Mouse (Mus musculus) megakaryocyte, embryonic 14.5 days (primary cell): ENCODE measurements around the gene Dalrd3. TPM values are rescaled to one million over a fixed set of nuclear protein-coding genes. Genes with fewer than 3 reads are reported as not detected.

Experiments used
- H3K27me3 ChIP-seq: replicated peaks from 2 replicates; pipeline ENCODE3; 2012; ENCODE audit warnings: inconsistent platforms
- H3K36me3 ChIP-seq: replicated peaks from 2 replicates; pipeline ENCODE3; 2012; ENCODE audit warnings: low read length, inconsistent platforms, mixed read lengths
- H3K4me1 ChIP-seq: 2 replicates; pipeline ENCODE4 v1.6.1; 2012; ENCODE audit warnings: inconsistent platforms
- H3K4me3 ChIP-seq: replicated peaks from 2 replicates; pipeline ENCODE3; 2012; ENCODE audit warnings: moderate library complexity, mild to moderate bottlenecking, inconsistent platforms
- H3K9me3 ChIP-seq: 2 replicates; pipeline ENCODE4 v1.6.1; 2012; ENCODE audit warnings: inconsistent platforms
- FLI1 ChIP-seq: IDR thresholded peaks from 2 replicates; pipeline ENCODE4 v1.6.1; 2012; ENCODE audit warnings: low read length, inconsistent platforms, mixed read lengths
- GATA1 ChIP-seq: IDR thresholded peaks from 3 replicates; pipeline ENCODE4 v1.6.1; 2012; ENCODE audit warnings: mixed read lengths, low read length, inconsistent platforms, borderline replicate concordance
- polyA plus RNA-seq: library from polyadenylated mRNA; stranded (reverse); fragments of >175 nt; gene quantifications from 2 replicates; pipeline ENCODE4 v1.2.3, GENCODE M21; 2012; ENCODE audit warnings: low replicate concordance; ENCODE audit not compliant: insufficient read depth

Gene Dalrd3
- polyA plus RNA-seq, 1 experiment: 65.8 TPM

DNA sequence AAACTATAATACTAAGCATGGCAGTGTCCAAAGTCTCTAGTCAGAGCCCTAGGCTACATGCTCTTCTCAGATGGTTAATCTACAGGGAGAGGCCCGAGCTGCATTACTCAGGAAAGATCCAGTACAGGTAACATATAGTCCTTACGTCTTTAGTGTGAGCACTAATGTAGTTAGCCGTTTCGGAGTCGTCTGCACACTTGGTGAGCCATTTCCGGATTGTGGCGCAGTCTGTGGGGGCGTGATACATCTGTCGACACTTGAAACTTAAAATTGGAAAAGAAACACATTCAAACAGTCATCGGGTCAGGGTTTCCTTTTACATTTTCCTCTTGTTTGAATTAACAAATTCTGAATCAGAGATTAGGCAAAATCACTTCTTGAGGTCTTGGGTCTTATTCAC, 41.8 kb downstream of the Dalrd3 start:
- TF ChIP-seq FLI1: no peak
- TF ChIP-seq GATA1: no peak
- Histone ChIP-seq H3K27me3 (no peaks in the 10 kb centered on the region), H3K4me3 (no peak overlapping the region), H3K4me1 (peaks cover 9% of the 10 kb centered on the region), H3K36me3 (peaks cover 99% of the 10 kb centered on the region), H3K9me3 (no peaks in the 10 kb centered on the region)

DNA sequence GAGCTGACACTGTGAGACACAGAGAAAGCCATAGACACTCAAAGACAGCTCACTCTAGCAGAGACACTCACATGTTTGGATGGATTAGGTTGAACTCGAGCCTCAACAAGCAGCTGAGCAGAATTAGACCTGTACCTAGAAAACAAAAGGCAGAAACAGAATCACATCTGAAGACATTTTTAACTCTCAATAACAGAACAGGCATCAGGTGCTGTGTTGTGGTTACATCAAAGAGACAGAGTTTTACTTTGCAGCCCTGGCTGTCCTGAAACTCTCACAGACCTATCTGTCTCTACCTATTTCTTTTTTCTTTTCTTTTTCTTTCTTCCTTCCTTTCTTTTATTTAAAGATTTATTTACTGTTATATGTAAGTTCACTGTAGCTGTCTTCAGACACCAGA, 47.6 kb downstream of the Dalrd3 start:
- Histone ChIP-seq H3K4me3 (no peak overlapping the region), H3K9me3 (no peaks in the 10 kb centered on the region), H3K4me1 (peaks cover 16% of the 10 kb centered on the region; the same call in 1 of the 2 replicates), H3K27me3 (no peaks in the 10 kb centered on the region), H3K36me3 (peaks cover 98% of the 10 kb centered on the region)
- TF ChIP-seq FLI1 (no peak), GATA1 (no peak)

Other genes with a start within 250 kb of the Dalrd3 start
- 49.9 and 236 TPM in 2 replicates for gene Gpx1, start 231.0 kb upstream of the Dalrd3 start, polyA plus RNA-seq
- 63.2 and 114 TPM in 2 replicates for gene Usp4, start 222.0 kb upstream of the Dalrd3 start, polyA plus RNA-seq
- 0.30 TPM in 1 of 2 replicates, not detected in the other for gene 1700102P08Rik, start 177.1 kb upstream of the Dalrd3 start, polyA plus RNA-seq
- gene Ccdc36, start 141.4 kb upstream of the Dalrd3 start, polyA plus RNA-seq: not detected in 2 replicates
- not detected in 2 replicates for gene BC048562, start 133.4 kb upstream of the Dalrd3 start, polyA plus RNA-seq
- gene Ccdc71, start 109.4 kb upstream of the Dalrd3 start, polyA plus RNA-seq: 16.0 and 16.9 TPM in 2 replicates
- gene Klhdc8b, start 108.3 kb upstream of the Dalrd3 start, polyA plus RNA-seq: 3.8 and 6.5 TPM in 2 replicates
- 0.04 TPM in 1 of 2 replicates, not detected in the other for gene Lamb2, start 90.2 kb upstream of the Dalrd3 start, polyA plus RNA-seq
- 61.5 and 104 TPM in 2 replicates for gene Usp19, start 79.3 kb upstream of the Dalrd3 start, polyA plus RNA-seq
- gene Qars, start 62.2 kb upstream of the Dalrd3 start, polyA plus RNA-seq: 6.5 and 33.3 TPM in 2 replicates
- 22.0 and 38.5 TPM in 2 replicates for gene Qrich1, start 53.1 kb upstream of the Dalrd3 start, polyA plus RNA-seq
- 39.0 and 48.2 TPM in 2 replicates for gene Impdh2, start 9.6 kb upstream of the Dalrd3 start, polyA plus RNA-seq
- gene Ndufaf3, start 2.5 kb upstream of the Dalrd3 start, polyA plus RNA-seq: 28.6 and 37.1 TPM in 2 replicates
- gene Wdr6, start 8.9 kb downstream of the Dalrd3 start, polyA plus RNA-seq: 4.8 and 5.5 TPM in 2 replicates
- 1.8 and 2.8 TPM in 2 replicates for gene P4htm, start 27.8 kb downstream of the Dalrd3 start, polyA plus RNA-seq
- 33.3 and 103 TPM in 2 replicates for gene Arih2, start 79.5 kb downstream of the Dalrd3 start, polyA plus RNA-seq
- 3.2 and 4.4 TPM in 2 replicates for gene Slc25a20, start 92.2 kb downstream of the Dalrd3 start, polyA plus RNA-seq
- gene Prkar2a, start 119.4 kb downstream of the Dalrd3 start, polyA plus RNA-seq: 1.6 and 2.8 TPM in 2 replicates
- gene Ip6k2, start 213.9 kb downstream of the Dalrd3 start, polyA plus RNA-seq: 19.2 and 25.5 TPM in 2 replicates
- 1.4 TPM in 1 of 2 replicates, not detected in the other for gene Nckipsd, start 238.5 kb downstream of the Dalrd3 start, polyA plus RNA-seq